Mouse (Mus musculus) kidney, adult 2 months (tissue): ENCODE measurements at regions not wholly inside any gene's neighbourhood (a gene's known extent, or its start where the extent isn't known, plus 50 kb on each side); places are given as distances from the start of the nearest gene placed in this dataset.

Experiments used
- CTCF ChIP-seq: fragments of 200-500 bp; conservative IDR thresholded peaks from 2 replicates; pipeline ENCODE4 v1.5.1; 2011; ENCODE audit warnings: low read depth, mild to moderate bottlenecking, control low read depth, low read length, moderate library complexity, mixed read lengths; ENCODE audit not compliant: insufficient read depth, insufficient read length
- POLR2A ChIP-seq: fragments of 200-500 bp; IDR thresholded peaks from one replicate; pipeline ENCODE4 v1.6.1; 2011; ENCODE audit warnings: low read depth, low read length, control low read depth

GRCm38 (mm10) chr12:106633096-106633495 is 623.1 kb downstream of the Vrk1 start:
- no peak for TF ChIP-seq POLR2A
- TF ChIP-seq CTCF, result no peak
